Mouse (Mus musculus): ENCODE measurements around the gene Vps9d1.

The Vps9d1 gene

GRCm38 (mm10) chr8:123253451-123254098 is 573 bp downstream of the Vps9d1 start:
- no peak for DNase-seq (ENCODE audit: low spot score in 2 of 2)

GRCm38 (mm10) chr8:123252925-123253324 is 1.2 kb downstream of the Vps9d1 start:
- no peak for DNase-seq (ENCODE audit: low spot score in 2 of 2)

DNA sequence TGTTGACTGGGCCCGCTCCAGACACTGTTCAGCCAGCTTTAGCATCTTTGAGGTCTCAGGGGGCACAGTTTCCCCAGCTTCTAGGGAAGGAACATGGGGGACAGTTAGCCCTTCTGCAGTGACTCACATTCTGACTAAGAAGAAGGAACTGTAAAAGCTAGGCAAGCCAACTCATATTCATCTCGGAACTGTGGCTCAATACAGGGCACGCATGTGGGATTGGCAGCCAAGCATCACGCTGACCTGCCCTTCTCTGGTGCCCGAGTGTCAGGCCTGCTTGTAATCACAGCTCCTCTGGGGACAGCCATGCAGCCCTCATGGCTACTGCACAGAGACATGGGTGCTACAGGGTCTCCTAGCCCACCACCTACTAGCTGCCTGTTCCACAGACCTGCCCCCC is 3.2 kb downstream of the Vps9d1 start:
- DNase-seq (ENCODE audit: low spot score in 2 of 2): no peak

GRCm38 (mm10) chr8:123248596-123248995 is 5.6 kb downstream of the Vps9d1 start:
- no peak for DNase-seq (ENCODE audit: low spot score in 2 of 2)

- no peak for DNase-seq (ENCODE audit: low spot score in 2 of 2)
These were observed 6.4 kb downstream of the Vps9d1 start for GRCm38 (mm10) chr8:123247748-123248147.

DNA sequence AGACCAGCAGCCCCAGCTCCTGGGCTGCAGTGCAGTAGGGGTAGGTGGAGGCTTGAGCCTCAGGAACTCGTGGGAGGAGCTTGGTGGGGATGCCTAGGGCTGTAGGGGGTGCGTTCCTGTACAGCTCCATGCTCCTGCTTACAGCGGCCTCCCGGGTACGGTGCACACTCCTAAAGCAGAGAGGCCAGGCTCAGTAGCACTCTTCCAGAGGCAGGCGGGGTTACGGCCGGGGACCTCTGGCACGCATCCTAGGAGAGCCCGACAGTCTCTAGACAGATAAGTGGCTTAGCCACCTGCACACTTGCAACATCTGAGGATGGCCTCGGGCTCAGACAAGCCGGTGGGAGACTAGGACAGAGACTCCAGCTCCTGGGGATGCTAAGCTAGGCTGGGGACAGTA is 8.6 kb downstream of the Vps9d1 start:
- no peak for DNase-seq (ENCODE audit: low spot score in 2 of 2)

DNA sequence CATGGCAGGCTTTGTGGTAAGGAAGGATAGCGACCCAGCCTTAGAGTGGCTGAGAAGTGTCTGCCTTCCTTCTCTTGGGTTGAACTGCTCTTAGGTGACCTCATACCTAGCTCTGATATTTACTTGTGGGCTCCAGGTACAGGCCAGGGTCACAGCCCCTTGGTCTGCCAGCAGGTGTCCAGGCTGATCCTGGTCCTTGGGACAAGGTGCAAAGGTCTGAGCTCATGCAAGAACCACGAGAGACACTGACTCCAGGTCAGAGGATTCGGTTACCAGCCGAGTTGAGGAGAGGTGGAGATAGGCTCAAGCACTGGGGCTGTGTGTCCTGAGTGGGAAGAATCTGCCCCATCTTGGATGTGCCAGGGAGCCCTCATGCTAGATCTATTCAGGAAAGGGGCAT is 9.8 kb downstream of the Vps9d1 start:
- no peak for DNase-seq (ENCODE audit: low spot score in 2 of 2)

DNA sequence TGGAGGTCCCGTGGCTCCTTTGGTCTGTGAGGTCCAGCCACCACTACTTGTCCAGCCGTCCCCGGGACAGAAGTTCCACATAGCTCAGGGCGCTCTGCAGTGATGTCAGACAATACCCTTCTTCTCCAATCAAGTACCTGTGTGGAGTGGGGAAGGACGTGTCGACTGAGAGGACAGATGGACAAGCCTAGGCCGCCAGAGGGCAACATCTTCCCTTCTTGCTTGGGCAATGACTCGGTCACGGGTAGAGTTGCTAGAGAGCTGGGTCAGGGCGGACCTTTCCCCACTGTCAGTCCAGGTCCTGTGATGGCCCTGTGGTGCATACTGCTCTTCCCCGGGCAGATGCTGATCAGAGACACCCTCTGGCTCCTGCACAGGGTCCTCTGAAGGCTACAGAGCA is 11.1 kb downstream of the Vps9d1 start:
- no peak for DNase-seq (ENCODE audit: low spot score in 2 of 2)

GRCm38 (mm10) chr8:123242107-123242923 is 11.8 kb downstream of the Vps9d1 start:
- no peak for DNase-seq (ENCODE audit: low spot score in 2 of 2)

DNA sequence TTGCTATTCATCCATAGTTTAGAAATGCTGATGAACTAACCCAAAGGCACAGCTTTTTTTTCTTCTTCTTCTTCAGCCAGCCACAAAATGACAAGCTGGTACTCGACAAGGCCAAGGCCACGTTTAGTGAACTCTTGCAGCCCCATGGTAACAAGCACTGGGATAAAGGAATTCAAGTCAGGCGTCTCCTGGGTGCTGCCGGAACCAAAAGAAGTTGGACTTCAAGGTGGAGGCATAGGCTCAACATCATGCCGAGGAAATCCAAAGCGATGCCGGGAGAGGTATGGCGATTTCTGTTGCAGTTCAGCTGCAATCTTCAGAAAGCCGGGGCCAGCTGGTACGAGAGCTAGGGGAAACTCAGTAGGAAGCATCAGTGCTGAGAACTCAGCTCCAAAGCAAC is 14.8 kb downstream of the Vps9d1 start:
- DNase-seq (ENCODE audit: low spot score in 2 of 2): no peak

DNA sequence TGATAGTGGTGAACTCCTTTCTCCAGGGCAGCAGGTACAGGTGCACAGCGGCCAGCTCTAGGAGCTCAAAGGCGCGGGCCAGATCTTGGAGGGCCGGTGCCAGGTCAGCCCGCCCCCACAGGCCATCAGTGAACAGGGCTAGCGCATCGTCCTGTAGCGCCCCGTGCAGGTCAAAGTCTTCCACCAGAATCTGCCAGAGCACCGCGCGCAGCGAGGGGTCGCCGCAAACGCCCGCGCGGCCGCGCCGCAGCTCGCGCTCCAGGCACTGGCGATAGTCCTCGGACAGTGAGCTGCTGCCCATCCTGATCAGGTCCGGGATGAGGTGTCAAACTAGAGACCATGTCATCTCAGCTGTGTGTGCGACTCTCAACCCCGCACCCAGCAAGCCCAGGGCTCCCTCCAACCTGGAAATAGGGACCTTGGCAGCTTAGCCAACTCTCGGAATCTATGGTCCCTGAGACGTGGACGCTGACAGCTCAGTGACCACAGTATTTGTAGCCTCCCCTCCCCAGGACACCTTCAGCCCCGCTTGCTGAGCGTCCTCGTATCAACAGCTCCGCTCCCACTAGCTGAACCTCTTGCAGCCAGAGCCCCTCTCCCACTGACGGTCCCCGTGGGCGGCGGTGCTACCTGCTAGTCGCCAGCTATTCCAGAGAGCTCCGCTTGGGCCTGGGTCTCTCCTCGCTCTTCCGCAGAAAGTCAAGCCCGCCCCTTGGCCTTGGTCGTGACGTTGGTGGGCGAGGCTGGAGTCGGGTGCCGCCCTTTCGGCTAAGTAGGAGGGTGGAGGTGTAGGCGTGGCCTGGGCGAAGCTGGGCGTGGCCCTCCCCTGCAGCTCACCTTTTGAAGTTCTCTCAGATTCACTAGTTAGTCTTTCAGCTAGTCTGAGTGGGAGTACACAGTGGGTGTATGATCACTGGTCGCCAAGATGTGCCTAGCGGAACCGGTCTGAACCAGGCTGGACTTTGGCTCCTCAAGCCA is 18.3 kb downstream of the Vps9d1 start, which contains the start of gene Spata2l:
Spata2l (minus strand) TSS at position 714 of the 978 bp plus-strand sequence.
- DNase-seq (ENCODE audit: low spot score in 2 of 2): peak; percentile 80 to 87

DNA sequence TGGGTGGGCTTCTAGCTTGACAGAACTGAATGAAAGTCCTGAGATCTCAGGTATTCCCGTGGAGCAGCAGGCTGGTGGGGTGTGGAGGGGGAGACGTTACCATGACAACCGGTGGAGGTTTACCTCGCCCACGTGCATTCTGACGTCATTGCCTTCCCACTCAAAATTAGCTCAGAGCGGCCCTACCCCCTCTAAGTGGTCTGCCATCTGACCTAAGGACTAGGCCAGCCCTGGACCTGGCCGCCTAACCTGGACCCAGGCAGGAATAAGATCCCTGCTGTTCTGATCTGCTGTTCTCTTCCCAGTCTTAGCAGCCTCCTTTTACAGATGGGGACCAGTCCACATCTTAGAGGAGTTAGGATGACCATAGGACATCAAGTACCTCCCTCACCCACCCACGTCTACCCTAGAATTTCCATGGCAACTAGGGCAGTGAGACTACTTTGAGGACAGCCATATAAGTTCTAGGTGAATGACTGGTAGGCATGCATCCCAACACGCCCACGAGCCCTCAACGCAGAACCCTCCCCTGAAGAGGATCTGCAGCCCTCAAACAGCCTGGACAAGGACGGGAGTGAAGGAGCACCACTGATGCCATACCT is 19.1 kb downstream of the Vps9d1 start:
- peak; percentile 82 to 91 for DNase-seq (ENCODE audit: low spot score in 2 of 2)

DNA sequence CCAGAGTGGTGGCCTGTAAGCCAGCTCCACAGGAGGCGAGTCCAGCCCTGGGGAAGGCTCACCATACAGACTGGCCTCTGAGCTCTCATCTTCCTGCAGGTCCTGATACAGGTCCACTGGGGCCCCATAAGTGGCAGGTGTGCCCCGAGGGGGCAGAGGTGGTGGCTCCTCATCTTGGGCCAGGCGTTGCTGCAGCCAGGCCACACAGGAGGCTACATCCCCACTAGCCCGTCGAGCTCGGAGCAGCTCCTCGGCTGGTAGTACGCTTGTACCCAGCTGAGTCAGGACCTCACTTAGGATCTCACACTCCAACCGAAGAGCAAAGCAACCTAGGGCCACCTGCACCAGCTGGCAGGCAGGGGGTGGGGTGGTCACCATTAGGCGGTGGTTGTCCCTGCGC is 20.4 kb downstream of the Vps9d1 start:
- no peak for DNase-seq (ENCODE audit: low spot score in 2 of 2)

DNA sequence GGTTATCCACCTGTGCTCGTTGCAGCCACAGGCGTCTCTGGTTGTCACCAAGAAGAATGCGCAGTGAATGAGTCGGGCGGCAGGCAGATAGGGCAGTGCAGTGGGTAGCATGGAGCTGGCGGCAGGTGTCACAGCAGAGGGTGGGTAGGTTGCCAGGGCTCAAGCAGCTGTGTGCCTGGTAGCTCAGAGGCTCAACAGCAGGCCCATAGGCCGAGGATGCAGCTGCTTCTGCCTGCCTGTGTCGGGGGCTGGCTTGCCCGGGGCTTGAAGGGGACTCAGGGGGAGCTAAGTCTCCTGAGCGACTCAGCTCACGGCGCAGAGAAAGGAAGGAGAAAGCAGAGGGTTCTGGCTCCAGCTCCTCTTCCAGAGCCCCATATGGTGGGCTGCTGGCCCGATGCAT is 20.8 kb downstream of the Vps9d1 start:
- no peak for DNase-seq (ENCODE audit: low spot score in 2 of 2)

DNA sequence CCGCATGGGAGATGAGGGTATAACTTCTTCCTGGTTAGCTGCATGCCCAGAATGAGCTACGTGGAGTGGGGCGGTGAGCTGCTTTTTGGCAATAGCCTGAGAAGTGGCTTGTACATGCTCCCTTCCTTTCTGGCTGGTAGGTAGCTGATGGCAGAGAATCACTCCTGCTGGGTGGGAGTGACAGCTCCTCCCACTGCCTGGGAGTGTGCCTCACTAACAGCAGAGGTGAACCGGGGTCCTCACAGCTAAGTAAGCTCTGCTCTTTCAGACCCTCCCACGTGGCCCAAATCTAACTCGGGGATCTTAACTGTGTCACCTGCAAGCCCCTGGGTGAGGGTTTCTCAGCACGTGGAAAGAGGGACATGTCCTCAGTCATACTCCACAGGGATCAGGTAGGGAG is 21.6 kb downstream of the Vps9d1 start:
- peak; percentile 36 to 45 for DNase-seq (ENCODE audit: low spot score in 2 of 2)

DNA sequence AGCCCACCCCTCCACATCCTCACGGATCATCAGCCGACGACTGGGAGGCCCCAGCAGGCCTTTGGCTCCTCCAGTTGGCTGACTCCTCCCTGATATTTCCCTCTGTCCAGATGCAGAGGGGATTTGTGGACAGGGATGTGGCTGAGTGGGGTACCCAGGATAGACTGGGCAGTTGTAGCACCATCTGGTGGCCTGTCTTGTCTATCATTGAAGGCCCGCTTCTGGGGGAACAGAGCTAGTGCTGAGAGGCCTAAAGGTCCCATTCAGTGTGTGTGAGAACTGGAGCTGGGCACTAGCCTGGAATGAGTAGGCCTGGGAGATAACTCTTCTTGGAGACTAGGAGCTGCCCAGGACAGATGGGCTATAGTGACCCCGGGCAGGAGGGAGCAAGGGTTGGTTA is 22.4 kb downstream of the Vps9d1 start:
- peak in 1 of 2 experiments; percentile 38 for DNase-seq (ENCODE audit: low spot score in 2 of 2)

DNA sequence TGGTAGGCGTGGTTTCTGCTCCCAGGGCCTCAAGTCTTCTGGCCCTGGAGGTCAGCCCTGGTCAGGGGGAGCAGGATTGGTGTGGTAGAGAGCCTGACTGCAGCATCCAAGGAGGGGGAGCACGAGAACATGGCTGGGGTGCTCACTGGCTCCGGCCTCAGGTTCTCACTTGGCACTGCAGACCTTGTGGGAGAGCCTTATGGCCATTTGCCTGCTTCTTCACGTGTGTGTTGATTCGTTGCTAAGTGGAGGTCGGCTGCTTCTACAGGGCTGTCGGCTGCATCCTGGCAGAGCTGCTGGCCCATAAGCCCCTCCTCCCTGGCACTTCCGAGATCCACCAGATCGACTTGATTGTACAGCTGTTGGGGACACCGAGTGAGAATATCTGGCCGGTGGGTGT is 23.8 kb downstream of the Vps9d1 start:
- DNase-seq (ENCODE audit: low spot score in 2 of 2): peak in 1 of 2 experiments; percentile 19

DNA sequence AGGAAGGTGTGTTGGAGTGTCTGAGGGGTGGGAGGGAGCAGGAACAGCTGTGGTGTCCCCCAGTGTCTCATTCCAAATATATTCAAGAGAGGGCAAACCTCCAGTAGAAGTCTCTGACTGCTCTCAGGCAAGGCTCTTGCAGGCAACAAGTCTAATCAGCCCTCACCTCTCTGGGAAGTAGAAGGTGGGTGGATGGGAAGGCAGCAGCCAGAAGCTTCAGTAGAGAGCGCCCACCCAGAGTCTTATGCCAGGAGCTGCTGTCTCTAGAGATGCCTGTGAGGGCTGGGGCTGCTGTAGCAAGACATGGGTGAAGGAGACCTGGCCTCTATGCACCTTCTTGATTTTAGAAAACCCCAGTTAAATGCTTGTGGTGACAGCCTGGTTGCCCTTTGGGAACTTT is 25.7 kb downstream of the Vps9d1 start:
- DNase-seq (ENCODE audit: low spot score in 2 of 2): peak in 1 of 2 experiments; percentile 46

- DNase-seq (ENCODE audit: low spot score in 2 of 2): peak; percentile 96 to 97
These were observed 29.6 kb downstream of the Vps9d1 start, which contains the start of gene Cdk10 for GRCm38 (mm10) chr8:123224278-123225266. Gene Cdk10, plus strand, starts transcription at chr8:123224842.

DNA sequence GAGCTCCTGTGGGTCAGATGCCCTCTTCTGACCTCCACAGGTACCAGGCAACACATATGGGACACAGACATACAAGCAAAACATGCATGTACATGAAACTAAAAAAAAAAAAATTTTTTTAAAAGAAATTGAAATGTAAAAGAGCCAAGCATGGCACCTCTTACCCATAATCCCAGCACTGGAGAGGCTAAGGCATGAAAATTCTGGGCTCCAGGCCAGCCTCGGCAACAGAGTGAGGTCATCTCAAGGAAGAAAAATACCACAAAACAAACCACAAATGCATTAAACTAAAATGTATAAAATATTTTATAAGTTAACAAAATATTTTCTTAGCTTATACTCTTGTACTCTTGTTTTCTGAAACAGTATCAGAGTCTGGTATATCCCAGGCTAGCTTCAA is 33.2 kb downstream of the Vps9d1 start:
- no peak for DNase-seq (ENCODE audit: low spot score in 2 of 2)

Measured in frontal cortex, postnatal 36 days (tissue).